Mouse (Mus musculus): Measurements from ENCODE around the gene Gm7694. TPM values are rescaled to one million over a fixed set of nuclear protein-coding genes. Genes with fewer than 3 reads are reported as not detected.

Gene Gm7694
- polyA plus RNA-seq (2012; rRNA removed): 1.5 and 1.8 TPM in 2 replicates
- polyA plus RNA-seq (2014; fragmentation: Nextera tagmentation; extraction: Ambion mirVana): 0.94 and 1.6 TPM in 2 replicates

GRCm38 (mm10) chr1:170306232-170306631 lies at the start of gene Gm7694:
TSS of gene Gm7694 (minus strand) at chr1:170306332.
- Histone ChIP-seq H3K4me1 (replicated peaks; ENCODE audit: control insufficient read depth in 2 of 2, insufficient read depth in 2 of 2, low read length in 1 of 2) (no peaks in the 10 kb centered on the region; a peak in 1 of 4 replicates), H3K9ac (replicated peaks) (no peak within 1 kb of the TSS), H3K4me3 (ENCODE audit: insufficient read depth in 1 of 2, low read depth in 2 of 2, low read length in 2 of 2) (no peak within 1 kb of the TSS), H3K27ac (no peak within 1 kb of the TSS), H3K36me3 (replicated peaks; ENCODE audit: control insufficient read depth, insufficient read depth, low read depth) (no peaks in the 10 kb centered on the region), H3K9me3 (ENCODE audit: control insufficient read depth, low read length) (no peaks in the 10 kb centered on the region), H3K4me2 (ENCODE audit: low read depth) (no peak within 1 kb of the TSS), H3K27me3 (ENCODE audit: control insufficient read depth, insufficient read depth, low read length) (no peaks in the 10 kb centered on the region)
- WGBS (ENCODE audit: insufficient replicate concordance): 73% methylated on average over 4 of the region's 4 CpGs
- no peak for DNase-seq (ENCODE audit: low read depth in 3 of 3, low spot score in 3 of 3)
- no peak for TF ChIP-seq CTCF (IDR thresholded peaks at IDR 0.05; ENCODE audit: low read depth)
- no peak for TF ChIP-seq EP300 (IDR thresholded peaks at IDR 0.05; ENCODE audit: low read depth)
- ATAC-seq (ENCODE audit: insufficient read depth): no peak

GRCm38 (mm10) chr1:170353335-170353734 lies 47.2 kb upstream of the Gm7694 start:
- ATAC-seq (ENCODE audit: insufficient read depth): no peak
- WGBS (ENCODE audit: insufficient replicate concordance): 39% methylated on average over 3 of the region's 3 CpGs
- H3K36me3 ChIP-seq (replicated peaks; ENCODE audit: control insufficient read depth, insufficient read depth, low read depth): no peaks in the 10 kb centered on the region
- no peak for TF ChIP-seq CTCF (IDR thresholded peaks at IDR 0.05; ENCODE audit: low read depth)
- TF ChIP-seq EP300 (IDR thresholded peaks at IDR 0.05; ENCODE audit: low read depth): no peak
- DNase-seq (ENCODE audit: low read depth in 3 of 3, low spot score in 3 of 3): no peak
- no peak overlapping the region for H3K4me3 ChIP-seq (ENCODE audit: insufficient read depth in 1 of 2, low read depth in 2 of 2, low read length in 2 of 2)
- no peaks in the 10 kb centered on the region for H3K27me3 ChIP-seq (ENCODE audit: control insufficient read depth, insufficient read depth, low read length)
- H3K4me1 ChIP-seq (replicated peaks; ENCODE audit: control insufficient read depth in 2 of 2, insufficient read depth in 2 of 2, low read length in 1 of 2): 0 out of 4 replicates have a peak, but pooled peaks cover 0 to 2% of the 10 kb centered on the region in 2 experiments
- no peak overlapping the region for H3K27ac ChIP-seq
- no peak overlapping the region for H3K9ac ChIP-seq (replicated peaks)
- no peaks in the 10 kb centered on the region for H3K9me3 ChIP-seq (ENCODE audit: control insufficient read depth, low read length)
- H3K4me2 ChIP-seq (ENCODE audit: low read depth): no peak overlapping the region

GRCm38 (mm10) chr1:170351080-170351479 lies 44.9 kb upstream of the Gm7694 start:
- Histone ChIP-seq H3K9me3 (ENCODE audit: control insufficient read depth, low read length) (no peaks in the 10 kb centered on the region), H3K36me3 (replicated peaks; ENCODE audit: control insufficient read depth, insufficient read depth, low read depth) (no peaks in the 10 kb centered on the region), H3K27me3 (ENCODE audit: control insufficient read depth, insufficient read depth, low read length) (no peaks in the 10 kb centered on the region), H3K4me1 (replicated peaks; ENCODE audit: control insufficient read depth in 2 of 2, insufficient read depth in 2 of 2, low read length in 1 of 2) (0 out of 4 replicates have a peak, but pooled peaks cover 0 to 2% of the 10 kb centered on the region in 2 experiments), H3K9ac (replicated peaks) (no peak overlapping the region), H3K4me2 (ENCODE audit: low read depth) (no peak overlapping the region), H3K4me3 (ENCODE audit: insufficient read depth in 1 of 2, low read depth in 2 of 2, low read length in 2 of 2) (no peak overlapping the region), H3K27ac (no peak overlapping the region)
- DNase-seq (ENCODE audit: low read depth in 3 of 3, low spot score in 3 of 3) (no peak), ATAC-seq (ENCODE audit: insufficient read depth) (no peak)
- TF ChIP-seq CTCF (IDR thresholded peaks at IDR 0.05; ENCODE audit: low read depth): no peak
- TF ChIP-seq EP300 (IDR thresholded peaks at IDR 0.05; ENCODE audit: low read depth): no peak

GRCm38 (mm10) chr1:170346266-170346665 lies 40.1 kb upstream of the Gm7694 start:
- no peak overlapping the region for H3K9ac ChIP-seq (replicated peaks)
- no peaks in the 10 kb centered on the region for H3K9me3 ChIP-seq (ENCODE audit: control insufficient read depth, low read length)
- no peaks in the 10 kb centered on the region for H3K36me3 ChIP-seq (replicated peaks; ENCODE audit: control insufficient read depth, insufficient read depth, low read depth)
- H3K4me2 ChIP-seq (ENCODE audit: low read depth): no peak overlapping the region
- DNase-seq (ENCODE audit: low read depth in 3 of 3, low spot score in 3 of 3): no peak
- no peak for ATAC-seq (ENCODE audit: insufficient read depth)
- no peaks in the 10 kb centered on the region for H3K27me3 ChIP-seq (ENCODE audit: control insufficient read depth, insufficient read depth, low read length)
- 58% methylated on average over 3 of the region's 3 CpGs for WGBS (ENCODE audit: insufficient replicate concordance)
- TF ChIP-seq EP300 (IDR thresholded peaks at IDR 0.05; ENCODE audit: low read depth) (no peak), CTCF (IDR thresholded peaks at IDR 0.05; ENCODE audit: low read depth) (no peak)
- H3K27ac ChIP-seq: no peak overlapping the region
- H3K4me1 ChIP-seq (replicated peaks; ENCODE audit: control insufficient read depth in 2 of 2, insufficient read depth in 2 of 2, low read length in 1 of 2): 0 out of 4 replicates have a peak, but pooled peaks cover 0 to 2% of the 10 kb centered on the region in 2 experiments
- H3K4me3 ChIP-seq (ENCODE audit: insufficient read depth in 1 of 2, low read depth in 2 of 2, low read length in 2 of 2): no peak overlapping the region

GRCm38 (mm10) chr1:170343906-170344305 lies 37.8 kb upstream of the Gm7694 start:
- no peak for ATAC-seq (ENCODE audit: insufficient read depth)
- no peak for TF ChIP-seq EP300 (IDR thresholded peaks at IDR 0.05; ENCODE audit: low read depth)
- TF ChIP-seq CTCF (IDR thresholded peaks at IDR 0.05; ENCODE audit: low read depth): no peak

More at GRCm38 (mm10) chr1:170343906-170344305, 37.8 kb upstream of the Gm7694 start:
- H3K4me2 ChIP-seq (ENCODE audit: low read depth): no peak overlapping the region
- no peaks in the 10 kb centered on the region for H3K27me3 ChIP-seq (ENCODE audit: control insufficient read depth, insufficient read depth, low read length)
- H3K4me1 ChIP-seq (replicated peaks; ENCODE audit: control insufficient read depth in 2 of 2, insufficient read depth in 2 of 2, low read length in 1 of 2): no peaks in the 10 kb centered on the region
- H3K4me3 ChIP-seq (ENCODE audit: insufficient read depth in 1 of 2, low read depth in 2 of 2, low read length in 2 of 2): no peak overlapping the region
- no peak overlapping the region for H3K27ac ChIP-seq
- no peak overlapping the region for H3K9ac ChIP-seq (replicated peaks)
- H3K9me3 ChIP-seq (ENCODE audit: control insufficient read depth, low read length): no peaks in the 10 kb centered on the region
- WGBS (ENCODE audit: insufficient replicate concordance): 84% methylated on average over 4 of the region's 4 CpGs
- no peak for DNase-seq (ENCODE audit: low read depth in 3 of 3, low spot score in 3 of 3)
- H3K36me3 ChIP-seq (replicated peaks; ENCODE audit: control insufficient read depth, insufficient read depth, low read depth): no peaks in the 10 kb centered on the region

Data from liver, embryonic 14.5 days (tissue).